Mouse (Mus musculus) heart, postnatal 0 days (tissue): ENCODE results near the gene Ercc1.

Source experiments
- CTCF ChIP-seq: IDR thresholded peaks from 2 replicates; pipeline ENCODE4 v1.5.1; 2016; ENCODE audit warnings: antibody characterized with exemption, control low read depth, low read depth
- EP300 ChIP-seq: IDR thresholded peaks from 2 replicates; pipeline ENCODE4 v1.6.1; 2016; ENCODE audit warnings: antibody characterized with exemption, low read depth

DNA sequence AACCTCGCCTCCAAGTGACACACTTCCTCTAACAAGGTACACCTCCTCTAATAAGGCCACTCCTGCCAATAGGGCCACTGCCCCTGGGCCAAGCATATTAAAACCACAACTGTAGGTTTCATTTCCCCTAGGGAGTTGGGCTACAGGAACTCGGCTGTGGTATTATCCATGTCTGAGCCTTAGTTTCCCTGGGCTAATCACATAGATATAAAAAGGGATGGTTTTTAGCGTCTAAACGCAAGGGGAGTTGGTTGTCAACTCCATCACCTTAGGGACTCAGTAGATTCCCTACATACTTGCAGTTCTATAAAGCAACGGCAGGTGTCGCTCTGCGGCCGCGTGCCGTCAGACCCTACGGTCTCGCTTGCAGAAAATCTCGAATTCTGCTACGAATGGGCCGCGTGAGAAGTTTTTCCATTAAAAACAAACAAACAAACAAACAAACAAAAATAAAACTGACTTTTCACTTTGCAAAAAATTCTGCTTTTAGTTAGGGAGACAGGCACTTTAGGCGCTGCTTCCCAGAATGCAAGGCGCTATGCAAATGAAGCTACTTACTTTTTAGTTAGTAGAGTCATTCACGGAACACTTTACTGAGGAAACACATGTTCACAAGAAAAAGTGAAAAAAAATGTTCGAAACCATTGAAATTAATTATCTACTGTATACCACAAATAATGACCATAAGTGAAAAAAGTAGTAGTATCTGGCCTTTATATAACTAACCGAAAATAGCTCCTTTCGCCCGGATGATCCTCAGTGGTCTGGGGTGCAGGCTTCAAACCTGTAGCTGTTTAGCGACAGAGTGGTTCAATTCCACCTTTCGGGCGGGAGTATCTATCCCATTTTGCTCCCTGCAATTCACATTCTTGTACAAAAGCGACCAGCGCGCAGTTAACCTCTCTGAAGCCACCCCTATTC lies 43.8 kb upstream of the Ercc1 start:
- peak; percentile 90 for TF ChIP-seq CTCF
- peak; percentile 76; the same call in 1 of the 2 replicates for TF ChIP-seq EP300
